Mouse (Mus musculus): ENCODE measurements around the gene Oas1e. TPM values are rescaled to one million over a fixed set of nuclear protein-coding genes. Genes with fewer than 3 reads are reported as not detected.

Oas1e gene
- polyA plus RNA-seq, 1 experiment = not detected

DNA sequence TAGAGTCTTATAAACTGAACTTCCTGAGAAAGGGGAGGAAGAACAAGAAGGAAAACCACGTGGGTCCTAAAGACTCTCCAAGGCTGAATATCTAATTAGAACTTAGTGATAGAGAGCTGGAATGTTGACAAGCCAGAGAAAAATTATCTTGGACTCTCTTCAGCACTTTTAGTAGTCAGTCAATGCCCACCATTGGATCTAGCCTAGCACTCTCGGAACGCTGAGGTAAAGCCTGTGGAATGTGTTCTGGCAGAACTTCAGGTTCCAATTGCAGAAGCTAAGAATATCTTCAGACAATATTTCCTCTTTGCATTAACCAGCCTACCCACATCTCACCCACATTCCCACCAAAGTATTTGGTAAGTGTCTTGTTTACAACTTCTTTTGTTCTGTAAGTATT, 15.4 kb downstream of the Oas1e start:
- no peak for TF ChIP-seq CTCF (IDR thresholded peaks at IDR 0.05; ENCODE audit: extremely low read depth, insufficient read depth, low read length)
- no peaks in the 10 kb centered on the region; the same call in none of the 2 replicates for H3K4me1 ChIP-seq (ENCODE audit: control insufficient read depth, insufficient read depth, low read length)
- no peak overlapping the region for H3K27ac ChIP-seq (ENCODE audit: insufficient read depth, low read length)
- H3K4me3 ChIP-seq (ENCODE audit: insufficient read depth, low read length) = no peak overlapping the region

GRCm38 (mm10) chr5:120778941-120779340, 16.4 kb downstream of the Oas1e start:
- H3K4me3 ChIP-seq (ENCODE audit: insufficient read depth, low read length) = no peak overlapping the region
- no peak for TF ChIP-seq CTCF (IDR thresholded peaks at IDR 0.05; ENCODE audit: extremely low read depth, insufficient read depth, low read length)
- TF ChIP-seq POLR2A (IDR thresholded peaks at IDR 0.05; ENCODE audit: extremely low read depth, insufficient read depth, low read length) = no peak
- no peaks in the 10 kb centered on the region; the same call in none of the 2 replicates for H3K4me1 ChIP-seq (ENCODE audit: control insufficient read depth, insufficient read depth, low read length)
- no peak overlapping the region for H3K27ac ChIP-seq (ENCODE audit: insufficient read depth, low read length)

- H3K27ac ChIP-seq (ENCODE audit: insufficient read depth, low read length) = no peak within 1 kb of the TSS
- no peak within 1 kb of the TSS for H3K4me3 ChIP-seq (ENCODE audit: insufficient read depth, low read length)
- TF ChIP-seq CTCF (IDR thresholded peaks at IDR 0.05; ENCODE audit: extremely low read depth, insufficient read depth, low read length) (no peak), POLR2A (IDR thresholded peaks at IDR 0.05; ENCODE audit: extremely low read depth, insufficient read depth, low read length) (no peak)
- H3K4me1 ChIP-seq (ENCODE audit: control insufficient read depth, insufficient read depth, low read length) = no peaks in the 10 kb centered on the region; the same call in none of the 2 replicates
Measured at GRCm38 (mm10) chr5:120777478-120777877, 17.9 kb downstream of the Oas1e start, which contains the start of gene Oas3. Gene Oas3, minus strand, starts transcription at chr5:120777661.

GRCm38 (mm10) chr5:120776801-120777200, 18.5 kb downstream of the Oas1e start:
- H3K4me1 ChIP-seq (ENCODE audit: control insufficient read depth, insufficient read depth, low read length) = no peaks in the 10 kb centered on the region; the same call in none of the 2 replicates
- TF ChIP-seq POLR2A (IDR thresholded peaks at IDR 0.05; ENCODE audit: extremely low read depth, insufficient read depth, low read length) (no peak), CTCF (IDR thresholded peaks at IDR 0.05; ENCODE audit: extremely low read depth, insufficient read depth, low read length) (no peak)
- H3K4me3 ChIP-seq (ENCODE audit: insufficient read depth, low read length) = no peak overlapping the region
- H3K27ac ChIP-seq (ENCODE audit: insufficient read depth, low read length) = no peak overlapping the region

- H3K4me3 ChIP-seq (ENCODE audit: insufficient read depth, low read length) = no peak overlapping the region
- TF ChIP-seq CTCF (IDR thresholded peaks at IDR 0.05; ENCODE audit: extremely low read depth, insufficient read depth, low read length) (no peak), POLR2A (IDR thresholded peaks at IDR 0.05; ENCODE audit: extremely low read depth, insufficient read depth, low read length) (no peak)
- no peaks in the 10 kb centered on the region; the same call in none of the 2 replicates for H3K4me1 ChIP-seq (ENCODE audit: control insufficient read depth, insufficient read depth, low read length)
- H3K27ac ChIP-seq (ENCODE audit: insufficient read depth, low read length) = no peak overlapping the region
Measured at GRCm38 (mm10) chr5:120775287-120775985, 19.9 kb downstream of the Oas1e start.

- H3K4me1 ChIP-seq (ENCODE audit: control insufficient read depth, insufficient read depth, low read length) = no peaks in the 10 kb centered on the region
- TF ChIP-seq CTCF (IDR thresholded peaks at IDR 0.05; ENCODE audit: extremely low read depth, insufficient read depth, low read length) (no peak), POLR2A (IDR thresholded peaks at IDR 0.05; ENCODE audit: extremely low read depth, insufficient read depth, low read length) (no peak)
Measured at GRCm38 (mm10) chr5:120769396-120769795, 25.9 kb downstream of the Oas1e start.

GRCm38 (mm10) chr5:120765010-120765409, 30.3 kb downstream of the Oas1e start:
- H3K4me3 ChIP-seq (ENCODE audit: insufficient read depth, low read length) = no peak overlapping the region
- H3K4me1 ChIP-seq (ENCODE audit: control insufficient read depth, insufficient read depth, low read length) = no peaks in the 10 kb centered on the region
- no peak overlapping the region for H3K27ac ChIP-seq (ENCODE audit: insufficient read depth, low read length)
- TF ChIP-seq POLR2A (IDR thresholded peaks at IDR 0.05; ENCODE audit: extremely low read depth, insufficient read depth, low read length) = no peak
- TF ChIP-seq CTCF (IDR thresholded peaks at IDR 0.05; ENCODE audit: extremely low read depth, insufficient read depth, low read length) = no peak

More at GRCm38 (mm10) chr5:120769396-120769795, 25.9 kb downstream of the Oas1e start:
- Histone ChIP-seq H3K4me3 (ENCODE audit: insufficient read depth, low read length) (no peak overlapping the region), H3K27ac (ENCODE audit: insufficient read depth, low read length) (no peak overlapping the region)

DNA sequence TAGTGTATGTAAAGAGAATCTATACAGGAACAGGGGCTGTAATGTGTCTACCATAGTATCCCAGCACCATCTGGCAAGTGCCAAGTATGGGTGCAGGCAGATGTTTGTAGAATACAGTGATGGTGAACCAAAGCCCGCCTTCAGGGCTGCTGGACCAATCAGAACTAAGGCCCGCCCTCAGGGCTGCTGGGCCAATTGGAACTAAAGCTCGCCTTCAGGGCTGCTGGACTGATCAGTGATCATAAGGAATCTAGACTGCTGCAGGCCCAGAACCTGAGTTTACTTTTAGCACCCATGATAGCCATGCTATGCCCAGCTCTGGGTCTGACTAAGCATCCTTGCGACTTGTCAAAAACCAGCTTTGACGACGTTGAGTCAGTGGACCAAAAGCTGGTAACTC, 33.4 kb downstream of the Oas1e start:
- H3K27ac ChIP-seq (ENCODE audit: insufficient read depth, low read length) = no peak overlapping the region
- TF ChIP-seq CTCF (IDR thresholded peaks at IDR 0.05; ENCODE audit: extremely low read depth, insufficient read depth, low read length) = no peak
- TF ChIP-seq POLR2A (IDR thresholded peaks at IDR 0.05; ENCODE audit: extremely low read depth, insufficient read depth, low read length) = no peak
- no peak overlapping the region for H3K4me3 ChIP-seq (ENCODE audit: insufficient read depth, low read length)
- H3K4me1 ChIP-seq (ENCODE audit: control insufficient read depth, insufficient read depth, low read length) = no peaks in the 10 kb centered on the region

- no peaks in the 10 kb centered on the region for H3K4me1 ChIP-seq (ENCODE audit: control insufficient read depth, insufficient read depth, low read length)
- TF ChIP-seq CTCF (IDR thresholded peaks at IDR 0.05; ENCODE audit: extremely low read depth, insufficient read depth, low read length) (no peak), POLR2A (IDR thresholded peaks at IDR 0.05; ENCODE audit: extremely low read depth, insufficient read depth, low read length) (no peak)
- H3K27ac ChIP-seq (ENCODE audit: insufficient read depth, low read length) = no peak overlapping the region
- no peak overlapping the region for H3K4me3 ChIP-seq (ENCODE audit: insufficient read depth, low read length)
Measured at GRCm38 (mm10) chr5:120754215-120754614, 41.1 kb downstream of the Oas1e start.

DNA sequence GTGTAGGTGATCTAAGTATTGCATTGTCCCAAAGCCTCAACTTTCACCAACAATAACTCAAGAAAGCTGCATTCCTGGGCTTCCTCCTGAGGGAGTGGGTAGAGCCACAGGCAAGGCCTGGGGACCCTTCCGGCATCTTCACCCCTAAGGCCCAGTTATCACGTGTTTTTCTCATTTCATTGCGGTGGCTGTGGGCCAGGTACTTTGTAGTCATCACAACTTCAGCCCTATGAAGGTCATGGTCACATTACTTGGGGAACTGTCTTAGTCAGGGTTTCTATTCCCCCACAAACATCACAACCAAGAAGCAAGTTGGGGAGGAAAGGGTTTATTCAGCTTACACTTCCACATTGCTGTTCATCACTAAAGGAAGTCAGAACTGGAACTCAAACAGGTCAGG, 42.5 kb downstream of the Oas1e start:
- H3K4me3 ChIP-seq (ENCODE audit: insufficient read depth, low read length) = no peak overlapping the region
- TF ChIP-seq CTCF (IDR thresholded peaks at IDR 0.05; ENCODE audit: extremely low read depth, insufficient read depth, low read length) (no peak), POLR2A (IDR thresholded peaks at IDR 0.05; ENCODE audit: extremely low read depth, insufficient read depth, low read length) (no peak)
- no peaks in the 10 kb centered on the region for H3K4me1 ChIP-seq (ENCODE audit: control insufficient read depth, insufficient read depth, low read length)
- no peak overlapping the region for H3K27ac ChIP-seq (ENCODE audit: insufficient read depth, low read length)

All from cortical plate, adult 2 months (tissue).